Mouse (Mus musculus): Measurements from ENCODE around the gene Lipo3.
A peak's percentile ranks its signal among the peaks of the same experiment; 100 is the strongest.
"Not testable (repeated sequence)": the region's sequence is repeated elsewhere in the genome, so short reads cannot be mapped to it uniquely, and the experiment has no call there.

The Lipo3 gene

GRCm38 (mm10) chr19:33761287-33762086, at the start of gene Lipo3:
Gene Lipo3 (minus strand): TSS chr19:33761951.
- H3K27me3 ChIP-seq (ENCODE audit: control insufficient read depth, insufficient read depth, low read length, poor library complexity, severe bottlenecking); DNase-seq (ENCODE audit: low read depth, low spot score); H3K36me3 ChIP-seq (ENCODE audit: control insufficient read depth, insufficient read depth, low read length, poor library complexity, severe bottlenecking): not testable (repeated sequence)

- not testable (repeated sequence) for H3K27me3 ChIP-seq (ENCODE audit: control insufficient read depth, insufficient read depth, low read length, poor library complexity, severe bottlenecking); DNase-seq (ENCODE audit: low read depth, low spot score); H3K36me3 ChIP-seq (ENCODE audit: control insufficient read depth, insufficient read depth, low read length, poor library complexity, severe bottlenecking)
Measured at GRCm38 (mm10) chr19:33787359-33787758, 25.6 kb upstream of the Lipo3 start, which contains the start of gene Lipo1. Gene Lipo1 (minus strand): TSS chr19:33787459.

- no peak for DNase-seq (ENCODE audit: low read depth, low spot score)
- H3K36me3 ChIP-seq (ENCODE audit: control insufficient read depth, insufficient read depth, low read length, poor library complexity, severe bottlenecking) = no peaks in the 10 kb centered on the region
- no peaks in the 10 kb centered on the region for H3K27me3 ChIP-seq (ENCODE audit: control insufficient read depth, insufficient read depth, low read length, poor library complexity, severe bottlenecking)
Measured at GRCm38 (mm10) chr19:33786576-33787277, 25.0 kb upstream of the Lipo3 start.

- H3K27me3 ChIP-seq (ENCODE audit: control insufficient read depth, insufficient read depth, low read length, poor library complexity, severe bottlenecking); H3K36me3 ChIP-seq (ENCODE audit: control insufficient read depth, insufficient read depth, low read length, poor library complexity, severe bottlenecking); DNase-seq (ENCODE audit: low read depth, low spot score): not testable (repeated sequence)
Measured at GRCm38 (mm10) chr19:33751259-33751658, 10.5 kb downstream of the Lipo3 start, which contains the start of gene Lipo2. Gene Lipo2 (minus strand): TSS chr19:33751359.

GRCm38 (mm10) chr19:33625152-33625551, 136.6 kb downstream of the Lipo3 start, which contains the start of gene Gm8978:
Gene Gm8978 (minus strand): TSS chr19:33625252.
- not testable (repeated sequence) for H3K36me3 ChIP-seq (ENCODE audit: control insufficient read depth, insufficient read depth, low read length, poor library complexity, severe bottlenecking); DNase-seq (ENCODE audit: low read depth, low spot score); H3K27me3 ChIP-seq (ENCODE audit: control insufficient read depth, insufficient read depth, low read length, poor library complexity, severe bottlenecking)

- not testable (repeated sequence) for H3K36me3 ChIP-seq (ENCODE audit: control insufficient read depth, insufficient read depth, low read length, poor library complexity, severe bottlenecking); H3K27me3 ChIP-seq (ENCODE audit: control insufficient read depth, insufficient read depth, low read length, poor library complexity, severe bottlenecking)
- DNase-seq (ENCODE audit: low read depth, low spot score) = peak; percentile 69
Measured at GRCm38 (mm10) chr19:33589626-33590302, 172.0 kb downstream of the Lipo3 start.

- not testable (repeated sequence) for H3K27me3 ChIP-seq (ENCODE audit: control insufficient read depth, insufficient read depth, low read length, poor library complexity, severe bottlenecking); H3K36me3 ChIP-seq (ENCODE audit: control insufficient read depth, insufficient read depth, low read length, poor library complexity, severe bottlenecking); DNase-seq (ENCODE audit: low read depth, low spot score)
Measured at GRCm38 (mm10) chr19:33568551-33568950, 193.2 kb downstream of the Lipo3 start.

GRCm38 (mm10) chr19:33517680-33518079, 244.1 kb downstream of the Lipo3 start, which contains the start of gene Lipo4:
Gene Lipo4 (minus strand): TSS chr19:33517780.
- DNase-seq (ENCODE audit: low read depth, low spot score) = no peak
- Histone ChIP-seq H3K27me3 (ENCODE audit: control insufficient read depth, insufficient read depth, low read length, poor library complexity, severe bottlenecking) (no peaks in the 10 kb centered on the region), H3K36me3 (ENCODE audit: control insufficient read depth, insufficient read depth, low read length, poor library complexity, severe bottlenecking) (no peaks in the 10 kb centered on the region)

All from splenic B cell, adult 2 months (primary cell).